Mouse (Mus musculus) liver, embryonic 14.5 days (tissue): ENCODE results near the gene Spata31d1b. TPM values are rescaled to one million over a fixed set of nuclear protein-coding genes. Genes with fewer than 3 reads are reported as not detected.
A peak's percentile ranks its signal among the peaks of the same experiment; 100 is the strongest.

Source experiments
- ATAC-seq: fragments of 200-750 bp; cut with Nextera tagmentation; 2 replicates; pipeline ENCODE4 v1.8.0; 2017; ENCODE audit warnings: moderate number of reproducible peaks, mild to moderate bottlenecking, moderate library complexity; ENCODE audit not compliant: insufficient read depth
- DNase-seq, 3 experiments: peaks; one replicate each; pipeline ENCODE4 v3.0.0-alpha.2; 2012 to 2013; ENCODE audit warnings: low read depth in 3 of 3, low spot score in 3 of 3
- H3K27ac ChIP-seq: fragments of 300-500 bp; sonication (generic); 2 replicates; pipeline ENCODE4 v1.5.1; 2014; ENCODE audit warnings: moderate library complexity, mild to moderate bottlenecking, control low read depth, inconsistent platforms
- H3K27me3 ChIP-seq: fragments of 300-500 bp; sonication (generic); 2 replicates; pipeline ENCODE4 v1.6.1; 2014; ENCODE audit warnings: mild to moderate bottlenecking, low read length, moderate library complexity; ENCODE audit not compliant: control insufficient read depth, insufficient read depth
- H3K36me3 ChIP-seq: fragments of 300-500 bp; sonication (generic); replicated peaks from 2 replicates; pipeline ENCODE4 v1.6.1; 2014; ENCODE audit warnings: low read depth; ENCODE audit not compliant: control insufficient read depth, insufficient read depth
- H3K4me1 ChIP-seq, 2 experiments: fragments of 200-500 bp in 1 of 2; fragments of 300-500 bp in 1 of 2; sonication (generic) in 1 of 2; replicated peaks; 2 replicates each; pipeline ENCODE4 v1.6.1; 2012 to 2014; ENCODE audit warnings: antibody characterized with exemption in 1 of 2, inconsistent platforms in 1 of 2, low read length in 1 of 2; ENCODE audit not compliant: control insufficient read depth in 2 of 2, insufficient read depth in 2 of 2
- H3K4me2 ChIP-seq: fragments of 300-500 bp; sonication (generic); 2 replicates; pipeline ENCODE4 v1.6.1; 2014; ENCODE audit warnings: low read depth, mild to moderate bottlenecking, control low read depth, moderate library complexity
- H3K4me3 ChIP-seq, 2 experiments: fragments of 200-500 bp in 1 of 2; fragments of 300-500 bp in 1 of 2; sonication (generic) in 1 of 2; 2 replicates each; pipeline ENCODE4 v1.5.1; 2012 to 2014; ENCODE audit warnings: low read depth in 2 of 2, low read length in 2 of 2, mild to moderate bottlenecking in 2 of 2, control low read depth in 1 of 2, inconsistent platforms in 1 of 2, moderate library complexity in 1 of 2; ENCODE audit not compliant: insufficient read depth in 1 of 2
- H3K9ac ChIP-seq: fragments of 300-500 bp; sonication (generic); replicated peaks from 2 replicates; pipeline ENCODE4 v1.6.1; 2014; ENCODE audit warnings: mild to moderate bottlenecking, control low read depth, moderate library complexity
- H3K9me3 ChIP-seq: fragments of 300-500 bp; sonication (generic); 2 replicates; pipeline ENCODE4 v1.6.1; 2016; ENCODE audit warnings: low read length, mixed read lengths; ENCODE audit not compliant: control insufficient read depth
- CTCF ChIP-seq: IDR thresholded peaks from 2 replicates; pipeline ENCODE4 v1.5.1; 2016; ENCODE audit warnings: antibody characterized with exemption, low read depth, control low read depth
- EP300 ChIP-seq: IDR thresholded peaks from 2 replicates; pipeline ENCODE4 v1.6.1; 2016; ENCODE audit warnings: antibody characterized with exemption, low read depth
- WGBS: fragments of 180-500 bp; shearing (Covaris S2); extraction: QIAGEN DNeasy Blood & Tissue Kit; methylation state at CpG from one replicate; pipeline ENCODE4 v1.1.7; 2014; ENCODE audit not compliant: insufficient replicate concordance; 5-methylcytosine and 5-hydroxymethylcytosine counted together
- polyA plus RNA-seq, 2 experiments: library from polyadenylated mRNA; depleted of rRNA in 1 of 2; stranded (reverse) in 1 of 2; unstranded in 1 of 2; fragments of >200 nt; fragmentation: Nextera tagmentation in 1 of 2; extraction: Ambion mirVana in 1 of 2; gene quantifications; 2 replicates each; pipeline versions ENCODE4 v1.2.1 to v1.2.3; 2012 to 2014

Spata31d1b gene
- polyA plus RNA-seq, 2 experiments = not detected

DNA sequence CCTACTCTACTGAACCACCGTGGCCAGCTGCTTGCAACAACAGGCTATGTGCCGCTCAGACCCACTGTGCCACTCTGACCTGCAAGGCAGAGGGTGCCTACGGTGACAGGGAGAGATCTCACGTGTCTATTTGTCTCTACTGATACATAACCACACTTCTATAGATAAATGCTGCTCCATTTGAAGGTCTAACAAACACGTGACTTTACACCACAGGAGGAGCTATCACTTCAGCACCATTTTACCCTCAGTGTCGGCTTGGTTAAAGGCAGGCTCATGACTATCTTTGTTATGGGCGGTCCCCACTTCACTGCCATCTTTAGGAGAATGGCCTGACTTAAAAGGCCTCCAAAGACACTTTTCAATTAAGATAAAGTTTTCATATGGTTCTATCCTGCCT lies 29.5 kb upstream of the Spata31d1b start:
- Histone ChIP-seq H3K4me2 (no peak overlapping the region), H3K27me3 (no peaks in the 10 kb centered on the region), H3K27ac (no peak overlapping the region), H3K4me3 (no peak overlapping the region), H3K9ac (no peak overlapping the region), H3K9me3 (no peaks in the 10 kb centered on the region), H3K4me1 (peaks cover 8 to 24% of the 10 kb centered on the region in 2 experiments), H3K36me3 (no peaks in the 10 kb centered on the region)
- no peak for TF ChIP-seq CTCF
- TF ChIP-seq EP300 = no peak
- WGBS = 9% methylated on average over 7 of the region's 7 CpGs
- ATAC-seq (peak; percentile 65), DNase-seq (peak in 2 of 3 experiments; percentile 50 to 56)

DNA sequence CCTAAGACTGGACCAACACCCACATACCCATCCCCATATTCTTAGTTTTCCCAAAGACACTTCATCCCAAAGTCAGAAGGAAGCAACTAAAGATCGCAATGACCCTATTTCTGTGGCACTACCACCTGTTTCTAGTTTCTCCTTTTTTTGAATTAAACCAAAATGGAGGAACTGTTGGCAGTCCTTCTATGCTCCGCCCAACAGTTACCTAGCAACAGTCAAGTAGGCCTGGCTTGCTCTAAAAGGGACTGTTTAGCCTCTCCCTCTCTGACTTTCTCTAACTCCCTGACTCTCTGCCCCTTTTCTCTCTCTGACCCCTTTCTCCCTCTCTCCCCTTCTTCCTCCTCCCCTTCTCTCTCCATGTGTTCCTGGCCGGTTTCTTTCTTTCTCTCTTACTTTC lies 26.8 kb upstream of the Spata31d1b start:
- H3K36me3 ChIP-seq = no peaks in the 10 kb centered on the region
- H3K9ac ChIP-seq = no peak overlapping the region
- peaks cover 1 to 10% of the 10 kb centered on the region in 2 experiments for H3K4me1 ChIP-seq
- no peaks in the 10 kb centered on the region for H3K9me3 ChIP-seq
- ATAC-seq (no peak), DNase-seq (no peak)
- WGBS = 67% methylated on average over 3 of the region's 3 CpGs
- no peak overlapping the region for H3K4me2 ChIP-seq
- no peaks in the 10 kb centered on the region; the same call in 1 of the 2 replicates for H3K27me3 ChIP-seq
- no peak overlapping the region for H3K27ac ChIP-seq
- TF ChIP-seq CTCF (no peak), EP300 (no peak)
- H3K4me3 ChIP-seq = no peak overlapping the region

DNA sequence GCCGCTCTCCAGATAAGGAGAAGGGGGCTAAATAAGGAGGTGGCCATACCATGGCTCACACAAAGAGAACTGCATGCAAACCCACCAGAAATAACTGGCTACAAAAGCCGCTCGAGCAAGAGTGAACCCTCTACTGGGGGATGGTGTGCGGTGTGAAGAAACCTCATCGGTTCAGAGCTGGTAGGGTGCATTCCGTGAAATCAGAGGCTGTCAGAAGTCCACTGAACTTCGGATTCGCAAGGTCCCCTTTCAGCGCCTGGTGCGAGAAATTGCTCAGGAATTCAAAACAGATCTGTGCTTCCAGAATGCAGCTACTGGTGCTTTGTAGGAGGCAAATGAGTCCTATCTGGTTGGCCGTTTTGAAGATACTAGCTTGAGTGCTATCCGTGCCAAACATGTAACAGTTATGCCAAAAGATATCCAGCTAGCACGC lies 23.7 kb upstream of the Spata31d1b start:
- 56% methylated on average over 13 of the region's 13 CpGs for WGBS
- no peaks in the 10 kb centered on the region for H3K36me3 ChIP-seq
- H3K9me3 ChIP-seq = no peaks in the 10 kb centered on the region
- H3K4me2 ChIP-seq = no peak overlapping the region
- DNase-seq (no peak), ATAC-seq (no peak)
- no peak overlapping the region for H3K4me3 ChIP-seq
- no peaks in the 10 kb centered on the region; the same call in 1 of the 2 replicates for H3K27me3 ChIP-seq
- H3K27ac ChIP-seq = no peak overlapping the region
- H3K9ac ChIP-seq = no peak overlapping the region
- H3K4me1 ChIP-seq = 0 out of 4 replicates have a peak, but pooled peaks cover 0 to 2% of the 10 kb centered on the region in 2 experiments
- TF ChIP-seq EP300 (0 out of 2 replicates have a peak, but pooled peaks have one; percentile 25), CTCF (no peak)

DNA sequence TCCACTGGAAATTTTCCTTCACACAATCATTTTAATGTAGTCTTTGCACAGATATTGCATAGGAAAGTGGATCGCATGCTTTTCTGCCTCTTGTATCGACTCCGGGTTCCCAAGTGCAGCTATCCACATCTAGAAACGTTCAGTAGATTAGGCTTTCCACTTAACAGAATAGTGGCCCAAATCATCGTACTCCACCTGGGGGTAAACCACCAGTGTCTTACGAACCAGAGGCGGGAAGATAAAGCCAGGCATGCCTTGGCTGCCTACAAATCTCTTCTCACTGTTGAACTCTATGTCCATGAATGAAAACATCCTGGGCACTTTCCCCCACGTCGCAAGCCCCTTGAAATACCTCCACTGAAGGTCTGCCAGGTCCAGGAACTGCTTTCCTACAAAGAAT lies 22.8 kb upstream of the Spata31d1b start:
- ATAC-seq = no peak
- H3K9ac ChIP-seq = no peak overlapping the region
- H3K4me1 ChIP-seq = 0 out of 4 replicates have a peak, but pooled peaks cover 0 to 2% of the 10 kb centered on the region in 2 experiments
- DNase-seq = no peak
- TF ChIP-seq CTCF (no peak), EP300 (no peak)
- 62% methylated on average over 9 of the region's 9 CpGs for WGBS
- no peak overlapping the region for H3K4me3 ChIP-seq
- no peaks in the 10 kb centered on the region; the same call in 1 of the 2 replicates for H3K27me3 ChIP-seq
- no peak overlapping the region for H3K27ac ChIP-seq
- no peaks in the 10 kb centered on the region for H3K9me3 ChIP-seq
- no peaks in the 10 kb centered on the region for H3K36me3 ChIP-seq
- no peak overlapping the region for H3K4me2 ChIP-seq

DNA sequence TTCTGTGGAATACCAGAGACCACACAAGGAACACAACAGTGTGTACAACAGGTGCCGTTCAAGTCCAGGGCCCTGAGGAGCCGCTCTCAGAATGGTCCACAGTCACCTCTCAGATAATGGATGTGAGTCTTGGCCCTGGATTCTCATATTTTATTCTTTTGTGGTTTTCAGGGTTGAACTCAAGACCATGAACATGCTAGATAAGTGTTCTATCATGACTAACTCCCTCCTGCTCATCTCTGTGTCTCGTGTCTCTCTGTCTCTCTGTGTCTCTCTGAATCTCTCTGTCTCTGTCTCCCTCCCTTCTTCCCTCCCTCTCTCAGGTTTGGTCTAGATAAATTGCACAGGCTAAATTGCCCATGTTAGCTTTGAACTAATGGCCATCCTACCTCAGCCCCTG lies 22.2 kb upstream of the Spata31d1b start:
- H3K9ac ChIP-seq = no peak overlapping the region
- TF ChIP-seq EP300 (no peak), CTCF (no peak)
- ATAC-seq = no peak
- H3K36me3 ChIP-seq = no peaks in the 10 kb centered on the region
- H3K4me1 ChIP-seq = 0 out of 4 replicates have a peak, but pooled peaks cover 0 to 2% of the 10 kb centered on the region in 2 experiments
- H3K27ac ChIP-seq = no peak overlapping the region
- H3K4me2 ChIP-seq = no peak overlapping the region
- no peaks in the 10 kb centered on the region; the same call in 1 of the 2 replicates for H3K27me3 ChIP-seq
- H3K4me3 ChIP-seq = no peak overlapping the region
- 51% methylated on average over 3 of the region's 3 CpGs for WGBS
- H3K9me3 ChIP-seq = no peaks in the 10 kb centered on the region
- DNase-seq = no peak
